8 mouse cellular contexts compared by ENCODE assay signal in genomic region chr11:87690054-87690740, GRCm38 (mm10). TPM values are rescaled to one million over a fixed set of nuclear protein-coding genes. Genes with fewer than 3 reads are reported as not detected.
A peak's percentile ranks its signal among the peaks of the same experiment; 100 is the strongest.
DNase-seq lines count a peak whose midpoint lies in the region; ATAC-seq and TF ChIP-seq lines count a peak whose summit lies in the region.

No protein-coding gene starts in this region.

- no peak overlapping the region for H3K4me3 ChIP-seq in forebrain, embryonic 10.5 days
- no peak overlapping the region for H3K4me3 ChIP-seq in forebrain, embryonic 16.5 days (replicated peaks; ENCODE audit: low read length)
- peak overlapping the region; percentile 21; the same call in 1 of the 2 replicates for H3K4me3 ChIP-seq in spleen, adult 2 months (ENCODE audit: extremely low read depth, insufficient read depth, insufficient read length)
- peak overlapping the region; percentile 38 to 44 for H3K4me3 ChIP-seq in liver, embryonic 14.5 days (ENCODE audit: insufficient read depth in 1 of 2, low read depth in 2 of 2, low read length in 2 of 2)

- TF ChIP-seq EP300 in liver, embryonic 14.5 days (IDR thresholded peaks at IDR 0.05; ENCODE audit: low read depth): no peak

- peaks cover 19% of the 10 kb centered on the region for H3K4me1 ChIP-seq in forebrain, embryonic 10.5 days
- H3K4me1 ChIP-seq in forebrain, embryonic 16.5 days (replicated peaks; ENCODE audit: control insufficient read depth, insufficient read depth, low read length): peaks cover 7% of the 10 kb centered on the region
- peaks cover 21% of the 10 kb centered on the region for H3K4me1 ChIP-seq in spleen, adult 2 months (ENCODE audit: control insufficient read depth, insufficient read depth, insufficient read length)
- H3K4me1 ChIP-seq in liver, embryonic 14.5 days (replicated peaks; ENCODE audit: control insufficient read depth in 2 of 2, insufficient read depth in 2 of 2, low read length in 1 of 2): peaks cover 25 to 35% of the 10 kb centered on the region in 2 experiments

- DNase-seq in forebrain, embryonic 10.5 days (ENCODE audit: extremely low spot score, low spot score): no peak
- DNase-seq in spleen, adult 2 months (ENCODE audit: low read depth in 1 of 2, low spot score in 2 of 2): no peak
- DNase-seq in spleen, adult 18-20 months: no peak
- no peak for DNase-seq in liver, embryonic 14.5 days (ENCODE audit: low read depth in 3 of 3, low spot score in 3 of 3)
- peak; percentile 62 for DNase-seq in yolk sac, embryonic 10.5 days (ENCODE audit: low spot score)
- DNase-seq in ovary, adult 18-20 months (ENCODE audit: low spot score): no peak
- DNase-seq in urinary bladder, postnatal 4 days (ENCODE audit: low spot score in 2 of 2): no peak

- TF ChIP-seq POLR2A in spleen, adult 2 months (IDR thresholded peaks at IDR 0.05; ENCODE audit: low read depth, low read length): no peak

- no peak overlapping the region for H3K9ac ChIP-seq in forebrain, embryonic 16.5 days (replicated peaks; ENCODE audit: low read depth, low read length)
- H3K9ac ChIP-seq in liver, embryonic 14.5 days (replicated peaks): peak overlapping the region; percentile 33

- H3K27ac ChIP-seq in forebrain, embryonic 10.5 days: peak overlapping the region; percentile 26; the same call in 1 of the 2 replicates
- no peak overlapping the region for H3K27ac ChIP-seq in forebrain, embryonic 16.5 days (ENCODE audit: low read length)
- no peak overlapping the region for H3K27ac ChIP-seq in spleen, adult 2 months (ENCODE audit: insufficient read depth, low read length)
- H3K27ac ChIP-seq in liver, embryonic 14.5 days: peak overlapping the region; percentile 44

- TF ChIP-seq CTCF in spleen, adult 2 months (IDR thresholded peaks at IDR 0.05; ENCODE audit: extremely low read depth, insufficient read depth, insufficient read length, insufficient replicate concordance): no peak
- no peak for TF ChIP-seq CTCF in liver, embryonic 14.5 days (IDR thresholded peaks at IDR 0.05; ENCODE audit: low read depth)

- no peak overlapping the region for H3K4me2 ChIP-seq in forebrain, embryonic 16.5 days (ENCODE audit: low read length)
- H3K4me2 ChIP-seq in liver, embryonic 14.5 days (ENCODE audit: low read depth): peak overlapping the region; percentile 67

- no peaks in the 10 kb centered on the region for H3K27me3 ChIP-seq in forebrain, embryonic 10.5 days (ENCODE audit: poor library complexity, severe bottlenecking)
- H3K27me3 ChIP-seq in forebrain, embryonic 16.5 days (replicated peaks; ENCODE audit: control insufficient read depth, insufficient read depth, low read length): no peaks in the 10 kb centered on the region
- no peaks in the 10 kb centered on the region for H3K27me3 ChIP-seq in spleen, adult 2 months (ENCODE audit: control insufficient read depth, insufficient read depth, low read length)
- no peaks in the 10 kb centered on the region for H3K27me3 ChIP-seq in liver, embryonic 14.5 days (ENCODE audit: control insufficient read depth, insufficient read depth, low read length)

- no peaks in the 10 kb centered on the region for H3K9me3 ChIP-seq in forebrain, embryonic 10.5 days
- H3K9me3 ChIP-seq in forebrain, embryonic 16.5 days (ENCODE audit: control insufficient read depth, low read length): no peaks in the 10 kb centered on the region
- no peaks in the 10 kb centered on the region for H3K9me3 ChIP-seq in liver, embryonic 14.5 days (ENCODE audit: control insufficient read depth, low read length)

- ATAC-seq in forebrain, embryonic 16.5 days: no peak
- ATAC-seq in liver, embryonic 14.5 days (ENCODE audit: insufficient read depth): peak; percentile 61

- no peaks in the 10 kb centered on the region for H3K36me3 ChIP-seq in forebrain, embryonic 10.5 days (replicated peaks)
- H3K36me3 ChIP-seq in forebrain, embryonic 16.5 days (ENCODE audit: control insufficient read depth, insufficient read depth): no peaks in the 10 kb centered on the region
- no peaks in the 10 kb centered on the region for H3K36me3 ChIP-seq in spleen, adult 2 months (ENCODE audit: control insufficient read depth, insufficient read depth, low read length)
- no peaks in the 10 kb centered on the region for H3K36me3 ChIP-seq in liver, embryonic 14.5 days (replicated peaks; ENCODE audit: control insufficient read depth, insufficient read depth, low read depth)

- 83% methylated on average over 16 of the region's 16 CpGs for WGBS in forebrain, embryonic 10.5 days
- WGBS in forebrain, embryonic 16.5 days: 69% methylated on average over 16 of the region's 16 CpGs
- whole genome bisulfite sequencing in spleen, adult 2 months: 44% methylated on average over 16 of the region's 16 CpGs
- WGBS in liver, embryonic 14.5 days (ENCODE audit: insufficient replicate concordance): 21% methylated on average over 16 of the region's 16 CpGs

RNA-seq across cellular contexts. Expression of gene Rnf43, which starts 27.7 kb away (rescaled TPM):
- 1.1 and 1.9 TPM in 2 replicates for polyA plus RNA-seq in forebrain, embryonic 10.5 days (2016; fragmentation: Nextera tagmentation; extraction: Ambion mirVana)
- polyA plus RNA-seq in forebrain, embryonic 16.5 days (2015; fragmentation: Nextera tagmentation; extraction: Ambion mirVana): 0.76 and 1.9 TPM in 2 replicates
- 3.5 and 4.9 TPM in 2 replicates for polyA plus RNA-seq in spleen, adult 2 months (2012; rRNA removed)
- polyA plus RNA-seq in liver, embryonic 14.5 days (2012; rRNA removed): 3.5 and 4.2 TPM in 2 replicates
- polyA plus RNA-seq in liver, embryonic 14.5 days (2014; fragmentation: Nextera tagmentation; extraction: Ambion mirVana): 4.5 and 5.0 TPM in 2 replicates

RNA-seq across cellular contexts. Expression of gene Supt4a, which starts 47.2 kb away (rescaled TPM):
- 153 and 160 TPM in 2 replicates for polyA plus RNA-seq in forebrain, embryonic 10.5 days (2016; fragmentation: Nextera tagmentation; extraction: Ambion mirVana)
- polyA plus RNA-seq in forebrain, embryonic 16.5 days (2015; fragmentation: Nextera tagmentation; extraction: Ambion mirVana): 133 and 147 TPM in 2 replicates
- 59.1 and 62.2 TPM in 2 replicates for polyA plus RNA-seq in spleen, adult 2 months (2012; rRNA removed)
- polyA plus RNA-seq in liver, embryonic 14.5 days (2012; rRNA removed): 111 TPM in 2 replicates
- 211 and 214 TPM in 2 replicates for polyA plus RNA-seq in liver, embryonic 14.5 days (2014; fragmentation: Nextera tagmentation; extraction: Ambion mirVana)

Comparison
In these comparisons a context has a peak if more than half of its experiments do, and no peak if none do; other contexts are left out.
1. H3K27ac ChIP-seq: peak in forebrain, embryonic 10.5 days (single experiment) and liver, embryonic 14.5 days (single experiment); none in forebrain, embryonic 16.5 days (single experiment) and spleen, adult 2 months (single experiment).
2. H3K4me3 ChIP-seq: peak in spleen, adult 2 months (single experiment) and liver, embryonic 14.5 days (2 of 2); none in forebrain, embryonic 10.5 days (single experiment) and forebrain, embryonic 16.5 days (single experiment).